Mouse (Mus musculus) bone marrow, adult 2 months (tissue): ENCODE data around the gene Pid1.

Source experiments
- CTCF ChIP-seq: fragments of 200-500 bp; IDR thresholded peaks from 2 replicates; pipeline ENCODE4 v1.5.1; 2011; ENCODE audit warnings: low read length, control low read depth; ENCODE audit not compliant: control insufficient read depth, insufficient read depth
- POLR2A ChIP-seq: fragments of 200-500 bp; IDR thresholded peaks from 2 replicates; pipeline ENCODE4 v1.6.1; 2011; ENCODE audit warnings: low read depth, mild to moderate bottlenecking, control low read depth, low read length, borderline replicate concordance; ENCODE audit not compliant: control insufficient read depth

- TF ChIP-seq CTCF: no peak
- no peak for TF ChIP-seq POLR2A
Observed at GRCm38 (mm10) chr1:84325309-84325708, 38.7 kb downstream of the Pid1 start.
